Mouse (Mus musculus) megakaryocyte, embryonic 14.5 days (primary cell): ENCODE results near the gene Etv3.
"Not testable (repeated sequence)": the region's sequence is repeated elsewhere in the genome, so short reads cannot be mapped to it uniquely, and the experiment has no call there.

Experiments used
- FLI1 ChIP-seq: IDR thresholded peaks from 2 replicates; pipeline ENCODE4 v1.6.1; 2012; ENCODE audit warnings: low read length, inconsistent platforms, mixed read lengths
- GATA1 ChIP-seq: IDR thresholded peaks from 3 replicates; pipeline ENCODE4 v1.6.1; 2012; ENCODE audit warnings: mixed read lengths, low read length, inconsistent platforms, borderline replicate concordance

GRCm38 (mm10) chr3:87477948-87478347, 47.3 kb upstream of the Etv3 start:
- TF ChIP-seq GATA1, FLI1: not testable (repeated sequence)
